8 mouse cellular contexts compared by ENCODE assay signal in the genomic region with DNA sequence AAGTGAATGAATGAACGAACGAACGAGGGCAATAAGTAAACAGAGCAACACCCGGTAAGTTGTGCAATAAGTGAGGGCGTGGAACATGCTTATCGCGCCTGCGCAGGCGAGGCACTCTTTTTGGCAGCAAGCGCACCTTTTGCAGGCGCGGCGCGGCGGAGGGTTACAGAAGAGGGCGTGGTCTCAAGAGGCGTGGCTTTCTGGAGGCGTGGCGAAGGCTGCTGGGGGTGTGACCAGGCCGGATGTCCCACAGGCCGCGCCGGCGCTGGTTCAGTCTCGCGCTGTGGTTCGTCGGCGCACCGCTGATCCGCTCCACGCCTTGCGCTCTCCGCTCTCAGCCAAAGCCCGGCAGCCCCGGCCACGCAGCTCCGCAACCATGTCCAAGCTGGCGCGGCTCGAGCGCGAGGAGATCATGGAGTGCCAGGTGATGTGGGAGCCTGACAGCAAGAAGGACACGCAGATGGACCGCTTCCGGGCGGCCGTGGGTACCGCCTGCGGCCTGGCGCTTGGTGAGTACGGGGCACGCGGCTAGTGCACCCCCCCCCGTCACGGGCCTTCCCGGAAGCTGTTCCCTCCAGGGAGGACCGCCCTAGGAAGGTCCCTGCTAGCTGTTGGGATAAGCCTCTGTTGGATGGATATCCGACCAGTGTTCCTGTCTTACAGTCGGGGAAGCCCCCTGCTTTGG. TPM values are rescaled to one million over a fixed set of nuclear protein-coding genes. Genes with fewer than 3 reads are reported as not detected.
DNase-seq lines count a peak whose midpoint lies in the region; ATAC-seq and TF ChIP-seq lines count a peak whose summit lies in the region.

TSS of gene Aacs (plus strand) at position 214 of the 685 bp plus-strand sequence.

- no peaks in the 10 kb centered on the region for H3K27me3 ChIP-seq in Patski
- H3K27me3 ChIP-seq in hindbrain, embryonic 13.5 days, result no peaks in the 10 kb centered on the region

- H3K4me2 ChIP-seq in hindbrain, embryonic 13.5 days, result peak within 1 kb of the TSS; percentile 91

- DNase-seq in Patski (ENCODE audit: low read depth, low spot score), result peak; percentile 84
- peak; percentile 98 to 99 for DNase-seq in cerebellum, postnatal 14 days
- DNase-seq in frontal cortex, postnatal 14 days (ENCODE audit: low spot score in 2 of 2), result peak; percentile 93 to 96
- peak; percentile 94 to 95 for DNase-seq in layer of hippocampus, postnatal 25 days (ENCODE audit: extremely low spot score in 1 of 2, low spot score in 1 of 2)
- DNase-seq in lung, postnatal 25 days (ENCODE audit: low spot score), result peak; percentile 97
- DNase-seq in retina, embryonic 14.5 days (ENCODE audit: low spot score), result peak; percentile 96
- DNase-seq in thymus, postnatal 4 days, result peak; percentile 99

- peak; percentile 91 for ATAC-seq in Patski
- ATAC-seq in hindbrain, embryonic 13.5 days (ENCODE audit: low FRiP score), result peak; percentile 91

- H3K27ac ChIP-seq in hindbrain, embryonic 13.5 days, result peak within 1 kb of the TSS; percentile 88

- no peak for TF ChIP-seq CTCF in Patski (IDR thresholded peaks at IDR 0.05)

- H3K4me3 ChIP-seq in hindbrain, embryonic 13.5 days, result peak within 1 kb of the TSS; percentile 84

- H3K36me3 ChIP-seq in hindbrain, embryonic 13.5 days, result peaks cover 5% of the 10 kb centered on the region; the same call in 1 of the 2 replicates

- in situ Hi-C loops in Patski (cut with MboI; ENCODE audit: low pct_unique_long_range_greater_than_20kb), result loop anchor here (5.0 kb wide), 1 partner anchor 68 kb away; no protein-coding TSS in a partner anchor

- H3K4me1 ChIP-seq in hindbrain, embryonic 13.5 days (replicated peaks), result peaks cover 42% of the 10 kb centered on the region

- whole genome bisulfite sequencing in hindbrain, embryonic 13.5 days, result under 1% methylated on average over 60 of the region's 60 CpGs

- POLR2A ChIA-PET in Patski (lab: Charles Lee), result interaction anchor here (0.8 to 1.6 kb wide), 5 partner anchors 10 to 87 kb away, joined by 3 to 6 read pairs (median 4); no protein-coding TSS in a partner anchor

- no peaks in the 10 kb centered on the region for H3K9me3 ChIP-seq in hindbrain, embryonic 13.5 days

- H3K9ac ChIP-seq in hindbrain, embryonic 13.5 days, result peak within 1 kb of the TSS; percentile 88

- CTCF ChIA-PET in Patski (lab: Charles Lee), result interaction anchor here (0.6 to 1.0 kb wide), 2 partner anchors 11 to 13 kb away, joined by 3 read pairs; no protein-coding TSS in a partner anchor

RNA-seq across cellular contexts. Expression of gene Aacs, which starts in this region (rescaled TPM):
- polyA plus RNA-seq in Patski (2021), result 49.4 TPM
- 60.0 and 62.4 TPM in 2 replicates for polyA plus RNA-seq in hindbrain, embryonic 13.5 days (2015; fragmentation: Nextera tagmentation; extraction: Ambion mirVana)
- total RNA-seq in layer of hippocampus, postnatal 25 days (2021), result 10 to 100 TPM; 62.5 to 66.7 TPM

Comparison
In these comparisons a context has a peak if more than half of its experiments do, and no peak if none do; other contexts are left out.
1. Peak in every context shown above with its lines: DNase-seq, ATAC-seq, H3K4me3 ChIP-seq and H3K27ac ChIP-seq.